Mouse (Mus musculus) heart, postnatal 0 days (tissue): ENCODE data around the gene Zfp87.

Source experiments
- CTCF ChIP-seq: IDR thresholded peaks from 2 replicates; pipeline ENCODE4 v1.5.1; 2016; ENCODE audit warnings: antibody characterized with exemption, control low read depth, low read depth
- EP300 ChIP-seq: IDR thresholded peaks from 2 replicates; pipeline ENCODE4 v1.6.1; 2016; ENCODE audit warnings: antibody characterized with exemption, low read depth

- TF ChIP-seq CTCF (no peak), EP300 (no peak)
Observed at GRCm38 (mm10) chr13:67495631-67496030, 30.3 kb downstream of the Zfp87 start.
